Mouse (Mus musculus) lung, adult 2 months (tissue): ENCODE data around the gene Tfdp2.

Experiments
- CTCF ChIP-seq: fragments of 200-500 bp; IDR thresholded peaks from 2 replicates; pipeline ENCODE4 v1.5.1; 2011; ENCODE audit warnings: mild to moderate bottlenecking, low read length, control low read depth; ENCODE audit not compliant: insufficient read depth
- POLR2A ChIP-seq: fragments of 200-500 bp; IDR thresholded peaks from 2 replicates; pipeline ENCODE4 v1.6.1; 2011; ENCODE audit warnings: low read depth, mild to moderate bottlenecking, control low read depth, low read length, borderline replicate concordance; ENCODE audit errors: extremely low read depth

- TF ChIP-seq CTCF (no peak), POLR2A (no peak)
Measured at GRCm38 (mm10) chr9:96322411-96323152, 126.5 kb downstream of the Tfdp2 start.
